Mouse (Mus musculus): ENCODE data around the gene Ott. TPM values are rescaled to one million over a fixed set of nuclear protein-coding genes. Genes with fewer than 3 reads are reported as not detected.

The Ott gene
- not detected in 2 replicates for polyA plus RNA-seq (2012; rRNA removed)

DNA sequence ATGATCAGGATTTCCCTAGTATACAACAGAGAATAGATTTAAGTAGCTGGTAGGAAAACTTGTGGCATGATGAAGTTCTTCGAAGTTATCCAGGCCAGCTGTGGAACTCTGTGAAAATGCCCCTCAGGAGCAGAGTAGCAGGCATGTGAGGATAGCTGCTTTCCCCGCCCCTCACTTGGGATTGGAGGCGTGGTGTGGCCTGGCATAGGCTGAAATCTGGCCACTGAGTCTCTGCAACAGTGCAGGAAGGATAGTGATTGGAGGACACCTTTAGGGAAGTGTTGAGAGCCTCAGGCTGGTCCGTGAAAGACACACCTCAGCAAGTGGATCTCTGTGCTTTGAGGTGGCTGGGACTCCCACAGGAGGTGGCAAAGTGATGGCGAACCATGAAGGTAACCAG lies at the start of gene Ott:
Gene Ott, plus strand, starts transcription at position 301 of the 400 bp plus-strand sequence.

Other genes starting within 250 kb of the Ott start
- not detected in 2 replicates for gene Luzp4, start 216.6 kb upstream of the Ott start, polyA plus RNA-seq (2012; rRNA removed)
- not detected in 2 replicates for gene Gm15093, start 198.1 kb downstream of the Ott start, polyA plus RNA-seq (2012; rRNA removed)

Measured in ovary, adult 2 months (tissue).